Mouse (Mus musculus) forebrain, postnatal 0 days (tissue): ENCODE data around the gene Ing1. TPM values are rescaled to one million over a fixed set of nuclear protein-coding genes. Genes with fewer than 3 reads are reported as not detected.

Source experiments
- ATAC-seq: fragments of 200-750 bp; cut with Nextera tagmentation; 2 replicates; pipeline ENCODE4 v1.8.0; 2017; ENCODE audit warnings: mild to moderate bottlenecking, moderate library complexity
- DNase-seq: peaks from one replicate; pipeline ENCODE4 v3.0.0-alpha.2; 2015
- H3K27ac ChIP-seq: fragments of 300-500 bp; sonication (generic); 2 replicates; pipeline ENCODE4 v1.5.1; 2014; ENCODE audit warnings: low read depth, mild to moderate bottlenecking, antibody characterized with exemption, low read length, moderate library complexity, mixed read lengths
- H3K27me3 ChIP-seq: fragments of 300-500 bp; sonication (generic); 2 replicates; pipeline ENCODE4 v1.6.1; 2014; ENCODE audit warnings: mild to moderate bottlenecking, low read length, mixed read lengths; ENCODE audit not compliant: insufficient read depth
- H3K36me3 ChIP-seq: fragments of 300-500 bp; sonication (generic); 2 replicates; pipeline ENCODE4 v1.6.1; 2014; ENCODE audit warnings: mild to moderate bottlenecking, moderate library complexity; ENCODE audit not compliant: insufficient read depth
- H3K4me1 ChIP-seq: fragments of 300-500 bp; sonication (generic); 2 replicates; pipeline ENCODE4 v1.6.1; 2014; ENCODE audit warnings: antibody characterized with exemption; ENCODE audit not compliant: insufficient read depth
- H3K4me2 ChIP-seq: fragments of 300-500 bp; sonication (generic); 2 replicates; pipeline ENCODE4 v1.6.1; 2014; ENCODE audit warnings: low read depth, mild to moderate bottlenecking, moderate library complexity
- H3K4me3 ChIP-seq: fragments of 300-500 bp; sonication (generic); 2 replicates; pipeline ENCODE4 v1.5.1; 2014; ENCODE audit warnings: low read depth, low read length, mixed read lengths
- H3K9ac ChIP-seq: fragments of 300-500 bp; sonication (generic); 2 replicates; pipeline ENCODE4 v1.6.1; 2014; ENCODE audit warnings: mild to moderate bottlenecking
- H3K9me3 ChIP-seq: fragments of 300-500 bp; sonication (generic); 2 replicates; pipeline ENCODE4 v1.6.1; 2016; ENCODE audit warnings: low read length
- CTCF ChIP-seq: sonication (generic); IDR thresholded peaks from 2 replicates; pipeline ENCODE4 v1.5.1; 2016; ENCODE audit warnings: antibody characterized with exemption, control low read depth, low read depth
- WGBS: fragments of 180-500 bp; shearing (Covaris S2); extraction: QIAGEN DNeasy Blood & Tissue Kit; methylation state at CpG from one replicate; pipeline ENCODE4 v1.1.7; 2014; 5-methylcytosine and 5-hydroxymethylcytosine counted together
- polyA plus RNA-seq: library from polyadenylated mRNA; unstranded; fragments of >200 nt; fragmentation: Nextera tagmentation; extraction: Ambion mirVana; gene quantifications from 2 replicates; pipeline ENCODE4 v1.2.1, GENCODE M21; 2015
- total RNA-seq: library from RNA; depleted of rRNA; stranded (reverse); fragments of >200 nt; gene quantifications from 2 replicates; pipeline ENCODE4 v1.2.3, GENCODE M21; 2014

Gene Ing1
- total and polyA plus RNA-seq, 2 experiments from 2014 or later = 30.8 to 49.9 TPM

DNA sequence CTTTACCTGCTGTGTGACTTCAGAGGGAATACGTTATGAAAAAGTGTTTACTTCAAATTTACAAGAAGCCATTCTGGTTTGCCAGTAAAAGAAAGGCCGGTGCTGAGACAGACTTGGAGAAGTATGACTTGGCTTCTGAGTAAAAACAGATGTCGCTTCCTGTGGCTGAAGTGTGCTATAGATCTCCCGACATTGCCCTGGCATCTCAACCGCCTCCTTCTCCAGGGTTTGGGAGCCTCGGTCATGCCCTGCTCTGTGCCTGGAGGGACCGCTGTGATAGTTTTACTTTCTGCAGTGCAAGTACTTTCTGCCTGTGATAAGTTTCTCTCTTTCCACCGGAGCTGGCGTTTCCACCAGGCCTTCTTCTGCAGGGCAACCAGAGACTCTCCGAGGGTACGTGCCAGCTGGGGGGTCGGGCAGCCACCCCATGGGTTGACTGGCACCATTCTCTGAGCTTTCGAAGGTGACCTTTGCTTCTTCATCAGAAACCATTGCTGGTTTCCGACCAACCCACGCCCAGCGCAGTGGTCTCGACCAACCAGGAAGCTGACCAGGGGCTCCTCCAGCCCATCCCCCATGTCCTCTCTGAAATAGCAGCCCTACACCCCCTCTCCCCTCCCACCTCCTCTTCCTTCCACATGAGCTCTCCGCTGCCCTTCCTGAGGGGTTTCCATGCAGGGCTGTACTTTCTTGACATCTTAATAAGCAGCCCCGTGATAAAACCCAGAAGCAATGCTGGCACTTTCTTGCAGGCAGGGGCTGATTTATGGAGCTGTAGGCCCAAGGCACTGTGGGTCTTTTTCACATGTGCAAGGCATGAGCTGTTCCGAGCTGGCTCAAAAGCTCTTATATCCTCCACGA, 30.4 kb downstream of the Ing1 start:
- ATAC-seq (no peak), DNase-seq (no peak)
- H3K9ac ChIP-seq = no peak overlapping the region
- no peak overlapping the region for H3K4me3 ChIP-seq
- no peak overlapping the region for H3K4me2 ChIP-seq
- H3K9me3 ChIP-seq = no peaks in the 10 kb centered on the region
- WGBS = 87% methylated on average over 21 of the region's 21 CpGs
- H3K27me3 ChIP-seq = no peaks in the 10 kb centered on the region
- H3K27ac ChIP-seq = no peak overlapping the region
- TF ChIP-seq CTCF = no peak
- no peaks in the 10 kb centered on the region for H3K36me3 ChIP-seq
- H3K4me1 ChIP-seq = no peaks in the 10 kb centered on the region

DNA sequence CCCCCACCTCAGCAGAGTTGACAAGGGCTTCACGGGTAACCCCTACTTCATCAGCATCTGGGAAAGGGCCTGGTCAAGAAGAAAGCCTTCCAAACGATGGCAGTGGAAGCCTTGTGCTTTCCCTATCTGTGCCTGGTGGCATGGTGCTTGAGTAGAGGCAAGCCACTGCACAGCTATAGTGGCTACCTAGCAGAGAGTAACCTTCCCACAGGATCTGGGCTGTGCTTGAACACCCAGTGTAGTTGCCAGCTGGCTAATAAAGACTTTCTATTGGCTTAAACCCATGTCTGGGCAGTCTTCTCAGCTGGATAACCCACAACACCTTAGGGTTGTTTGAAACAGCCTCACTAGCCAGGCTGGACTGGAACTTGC, 31.0 kb downstream of the Ing1 start:
- no peak for TF ChIP-seq CTCF
- no peaks in the 10 kb centered on the region for H3K27me3 ChIP-seq
- 92% methylated on average over 2 of the region's 2 CpGs for WGBS
- no peaks in the 10 kb centered on the region for H3K9me3 ChIP-seq
- H3K4me3 ChIP-seq = no peak overlapping the region
- no peak overlapping the region for H3K27ac ChIP-seq
- no peaks in the 10 kb centered on the region for H3K36me3 ChIP-seq
- no peak overlapping the region for H3K9ac ChIP-seq
- no peak for ATAC-seq
- DNase-seq = no peak
- no peaks in the 10 kb centered on the region for H3K4me1 ChIP-seq
- H3K4me2 ChIP-seq = no peak overlapping the region

DNA sequence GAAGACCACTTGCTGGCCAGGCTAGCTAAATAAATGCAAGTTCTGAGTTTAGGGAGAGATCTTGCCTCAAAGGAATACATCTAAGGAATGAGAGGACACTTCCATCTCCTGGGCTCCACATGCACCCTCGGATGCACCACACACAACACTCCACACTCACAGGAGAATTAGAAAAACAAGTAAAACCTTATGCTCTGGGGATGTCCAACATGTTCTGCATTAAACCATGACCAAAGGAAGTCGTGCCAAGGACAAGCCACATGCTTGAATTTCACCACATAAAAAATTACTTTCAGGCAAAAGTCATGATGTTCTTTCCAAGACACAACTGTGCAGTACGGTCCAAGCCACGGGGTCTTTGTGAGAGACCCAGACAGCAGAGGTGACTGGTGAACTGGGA, 36.5 kb downstream of the Ing1 start:
- H3K27ac ChIP-seq = no peak overlapping the region
- TF ChIP-seq CTCF = no peak
- no peaks in the 10 kb centered on the region for H3K27me3 ChIP-seq
- 89% methylated on average over 4 of the region's 4 CpGs for WGBS
- ATAC-seq = no peak
- H3K4me1 ChIP-seq = no peaks in the 10 kb centered on the region
- H3K9ac ChIP-seq = no peak overlapping the region
- H3K36me3 ChIP-seq = no peaks in the 10 kb centered on the region
- H3K4me3 ChIP-seq = no peak overlapping the region
- H3K9me3 ChIP-seq = no peaks in the 10 kb centered on the region
- H3K4me2 ChIP-seq = no peak overlapping the region
- DNase-seq = no peak

DNA sequence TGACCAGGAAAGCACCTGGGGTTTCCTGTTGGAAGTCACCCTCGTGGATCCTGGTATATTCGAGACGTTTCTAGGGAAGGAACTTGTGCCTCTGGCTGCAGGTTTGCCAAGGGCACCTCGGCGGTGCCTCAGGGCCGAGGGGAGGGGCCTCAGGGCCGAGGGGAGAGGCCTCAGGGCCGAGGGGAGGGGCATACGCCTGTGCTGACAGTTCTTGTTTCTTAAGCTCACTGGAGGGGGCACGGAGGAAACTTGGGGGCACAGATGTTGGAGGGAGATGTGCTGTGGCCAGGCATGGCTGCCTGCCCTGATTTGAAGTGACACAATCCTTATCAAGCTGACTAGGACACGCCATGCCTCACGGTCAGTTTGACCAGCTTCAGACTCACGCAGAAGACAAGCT, 36.9 kb downstream of the Ing1 start:
- no peak for ATAC-seq
- H3K27ac ChIP-seq = no peak overlapping the region

DNA sequence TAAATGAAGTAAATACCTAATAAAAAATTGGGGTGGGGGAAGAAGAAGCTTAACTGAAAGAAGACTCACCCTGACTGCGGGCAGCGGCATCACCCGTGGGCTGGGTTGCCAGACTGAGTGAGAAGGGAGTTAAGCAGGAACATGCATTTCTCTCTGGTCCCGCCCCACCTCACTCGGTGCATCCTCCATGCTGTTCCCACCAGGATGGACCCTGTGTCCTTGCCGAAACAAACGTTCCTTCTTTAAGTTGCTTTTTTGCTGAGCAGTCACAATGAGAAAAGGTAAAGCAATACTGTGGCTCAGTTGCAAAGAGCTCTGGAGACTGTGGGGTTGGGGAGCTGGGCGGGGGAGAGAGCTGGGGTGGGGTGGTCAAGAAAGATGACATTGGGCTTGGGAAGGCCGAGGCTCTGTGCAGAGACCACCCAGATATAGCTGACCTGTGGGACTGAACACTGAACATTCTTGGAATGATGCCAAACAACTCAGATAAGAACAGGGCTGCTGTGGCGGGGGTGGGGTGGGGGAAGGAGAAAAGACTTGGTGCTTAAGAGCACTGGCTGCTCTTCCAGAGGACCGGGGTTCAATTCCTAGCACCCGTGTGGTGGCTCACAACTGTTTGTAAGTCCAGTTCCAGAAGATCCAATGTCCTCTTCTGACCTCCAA, 38.0 kb downstream of the Ing1 start:
- Histone ChIP-seq H3K36me3 (no peaks in the 10 kb centered on the region), H3K9ac (no peak overlapping the region), H3K4me3 (no peak overlapping the region), H3K27me3 (no peaks in the 10 kb centered on the region), H3K4me1 (no peaks in the 10 kb centered on the region), H3K4me2 (no peak overlapping the region), H3K9me3 (no peaks in the 10 kb centered on the region), H3K27ac (no peak overlapping the region)
- DNase-seq (no peak), ATAC-seq (no peak)
- TF ChIP-seq CTCF = no peak
- WGBS = 74% methylated on average over 12 of the region's 12 CpGs

More for the DNA sequence above, 36.9 kb downstream of the Ing1 start:
- TF ChIP-seq CTCF = no peak
- Histone ChIP-seq H3K9ac (no peak overlapping the region), H3K36me3 (no peaks in the 10 kb centered on the region), H3K4me1 (no peaks in the 10 kb centered on the region), H3K4me2 (no peak overlapping the region), H3K4me3 (no peak overlapping the region), H3K9me3 (no peaks in the 10 kb centered on the region), H3K27me3 (no peaks in the 10 kb centered on the region)
- no peak for DNase-seq
- 47% methylated on average over 13 of the region's 13 CpGs for WGBS

DNA sequence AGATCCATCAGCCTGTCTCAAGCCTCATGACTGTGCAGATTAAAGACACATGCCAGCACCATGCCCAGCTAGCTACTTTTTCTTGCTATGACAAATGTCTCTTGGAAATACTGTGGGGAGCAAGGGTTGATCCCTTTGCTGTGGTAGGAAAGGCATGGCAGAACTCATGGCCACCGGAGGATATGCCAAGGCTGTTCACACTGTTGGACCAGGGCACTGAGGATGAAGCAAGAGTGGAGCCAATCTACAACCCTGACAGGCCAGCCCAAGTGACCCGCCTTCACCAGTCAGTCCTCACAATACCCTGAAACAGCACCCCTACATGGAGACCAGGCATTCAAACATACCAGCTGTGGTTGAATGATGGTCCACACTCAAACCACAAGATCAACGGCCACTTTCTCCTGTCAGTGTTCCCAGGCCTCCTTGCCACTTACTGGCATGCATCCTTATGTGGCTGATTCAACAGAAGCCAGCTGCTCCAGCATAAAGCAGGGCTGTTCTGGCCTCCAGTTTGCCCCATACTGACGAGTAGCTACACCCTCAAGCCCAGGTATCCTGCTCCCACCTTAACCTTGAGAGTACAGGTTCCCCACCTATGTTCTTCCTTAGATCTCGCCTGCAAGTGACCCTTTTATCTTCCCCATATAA, 45.1 kb downstream of the Ing1 start:
- H3K9me3 ChIP-seq = no peaks in the 10 kb centered on the region
- no peak overlapping the region for H3K4me3 ChIP-seq

More for the DNA sequence above, 45.1 kb downstream of the Ing1 start:
- Histone ChIP-seq H3K9ac (no peak overlapping the region), H3K36me3 (no peaks in the 10 kb centered on the region), H3K4me2 (no peak overlapping the region), H3K27me3 (no peaks in the 10 kb centered on the region), H3K4me1 (no peaks in the 10 kb centered on the region), H3K27ac (no peak overlapping the region)
- WGBS = 83% methylated on average over 5 of the region's 5 CpGs
- ATAC-seq (no peak), DNase-seq (no peak)
- TF ChIP-seq CTCF = no peak
